Comparison of ENCODE assay signal across 20 mouse cellular contexts in the genomic region with DNA sequence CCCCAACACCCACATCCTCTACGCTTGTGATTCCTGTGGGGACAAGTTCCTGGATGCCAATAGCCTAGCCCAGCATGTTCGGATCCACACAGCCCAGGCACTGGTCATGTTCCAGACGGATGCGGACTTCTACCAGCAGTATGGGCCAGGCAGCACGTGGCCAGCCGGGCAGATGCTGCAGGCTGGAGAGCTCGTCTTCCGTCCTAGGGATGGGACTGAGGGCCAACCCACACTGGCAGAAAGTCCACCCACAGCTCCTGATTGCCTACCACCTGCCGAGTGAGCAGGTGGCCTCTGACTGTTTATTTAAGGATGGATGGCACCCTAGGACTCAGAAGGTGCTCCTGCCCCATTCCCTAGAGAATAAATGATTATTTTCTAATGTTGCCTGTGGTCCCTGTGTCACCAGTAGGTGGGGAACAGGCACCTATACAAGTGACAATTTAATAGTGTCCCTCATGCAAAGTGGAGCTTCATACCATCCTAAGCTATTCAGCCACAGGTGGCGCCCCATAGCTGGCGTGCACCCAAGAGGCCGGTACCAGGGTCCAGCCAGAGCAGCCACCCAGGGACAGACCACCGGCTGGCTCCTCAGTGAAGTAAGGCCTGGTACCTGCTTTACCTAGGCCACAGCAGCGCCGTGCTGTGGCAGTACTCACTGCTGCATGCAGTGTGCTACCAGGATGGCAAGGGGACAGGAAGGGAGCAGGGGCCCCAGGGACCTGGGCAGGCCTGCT. TPM values are rescaled to one million over a fixed set of nuclear protein-coding genes. Genes with fewer than 3 reads are reported as not detected.
DNase-seq lines count a peak whose midpoint lies in the region; ATAC-seq and TF ChIP-seq lines count a peak whose summit lies in the region.
"Had no signal": no experiment of that assay in that cellular context is flagged by ENCODE, and none has a peak within 500 bp of the region (broad histone marks: within the 10 kb centered on the region; RNA-seq: fewer than 3 reads in every experiment).

No protein-coding gene starts in this region.

- TF ChIP-seq CTCF in liver, embryonic 14.5 days (IDR thresholded peaks at IDR 0.05; ENCODE audit: low read depth) = peak; percentile 30; the same call in 1 of the 2 replicates

- 0 out of 2 replicates have a peak overlapping the region, but pooled peaks have one; percentile 3 for H3K27ac ChIP-seq in hindbrain, embryonic 10.5 days
- no peak overlapping the region for H3K27ac ChIP-seq in hindbrain, embryonic 13.5 days
- no peak overlapping the region for H3K27ac ChIP-seq in liver, embryonic 14.5 days
- no peak overlapping the region for H3K27ac ChIP-seq in limb, embryonic 13.5 days
- H3K27ac ChIP-seq: embryonic facial prominence, embryonic 13.5 days; forebrain, embryonic 10.5 days; kidney, embryonic 15.5 days; liver, embryonic 15.5 days; macrophage; midbrain, embryonic 15.5 days; neural tube, embryonic 12.5 days had no signal

- no peak for TF ChIP-seq EP300 in liver, embryonic 14.5 days (IDR thresholded peaks at IDR 0.05; ENCODE audit: low read depth)

- H3K4me2 ChIP-seq in hindbrain, embryonic 13.5 days = no peak overlapping the region
- no peak overlapping the region for H3K4me2 ChIP-seq in liver, embryonic 14.5 days (ENCODE audit: low read depth)
- no peak overlapping the region for H3K4me2 ChIP-seq in limb, embryonic 13.5 days (replicated peaks)
- H3K4me2 ChIP-seq: embryonic facial prominence, embryonic 13.5 days; kidney, embryonic 15.5 days; liver, embryonic 15.5 days; midbrain, embryonic 15.5 days; neural tube, embryonic 12.5 days had no signal

- no peak overlapping the region for H3K9ac ChIP-seq in hindbrain, embryonic 13.5 days
- no peak overlapping the region for H3K9ac ChIP-seq in liver, embryonic 14.5 days (replicated peaks)
- 0 out of 2 replicates have a peak overlapping the region, but pooled peaks have one; percentile 25 for H3K9ac ChIP-seq in limb, embryonic 13.5 days
- H3K9ac ChIP-seq: embryonic facial prominence, embryonic 13.5 days; kidney, embryonic 15.5 days; liver, embryonic 15.5 days; midbrain, embryonic 15.5 days; neural tube, embryonic 12.5 days had no signal

- 90% methylated on average over 15 of the region's 15 CpGs for WGBS in hindbrain, embryonic 10.5 days
- WGBS in hindbrain, embryonic 13.5 days = 86% methylated on average over 15 of the region's 15 CpGs
- WGBS in liver, embryonic 14.5 days (ENCODE audit: insufficient replicate concordance) = 84% methylated on average over 15 of the region's 15 CpGs
- WGBS in limb, embryonic 13.5 days = 87% methylated on average over 15 of the region's 15 CpGs

- no peak for ATAC-seq in hindbrain, embryonic 13.5 days (ENCODE audit: low FRiP score)
- ATAC-seq in liver, embryonic 14.5 days (ENCODE audit: insufficient read depth) = no peak
- ATAC-seq in limb, embryonic 13.5 days (ENCODE audit: low FRiP score, low read depth) = no peak
- ATAC-seq: activated CD4-positive, CD25-positive, alpha-beta regulatory T cell, adult 4 months; hindbrain, embryonic 16.5 days; midbrain, embryonic 15.5 days had no signal

- H3K36me3 ChIP-seq in hindbrain, embryonic 10.5 days = peaks cover 99% of the 10 kb centered on the region
- H3K36me3 ChIP-seq in hindbrain, embryonic 13.5 days = peaks cover 98% of the 10 kb centered on the region
- peaks cover 43% of the 10 kb centered on the region for H3K36me3 ChIP-seq in liver, embryonic 14.5 days (replicated peaks; ENCODE audit: control insufficient read depth, insufficient read depth, low read depth)
- peaks cover 98% of the 10 kb centered on the region for H3K36me3 ChIP-seq in limb, embryonic 13.5 days

- no peak overlapping the region for H3K4me3 ChIP-seq in hindbrain, embryonic 10.5 days
- H3K4me3 ChIP-seq in hindbrain, embryonic 13.5 days = no peak overlapping the region
- H3K4me3 ChIP-seq in liver, embryonic 14.5 days (ENCODE audit: insufficient read depth in 1 of 2, low read depth in 2 of 2, low read length in 2 of 2) = no peak overlapping the region
- no peak overlapping the region for H3K4me3 ChIP-seq in limb, embryonic 13.5 days
- H3K4me3 ChIP-seq: embryonic facial prominence, embryonic 13.5 days; forebrain, embryonic 10.5 days; kidney, embryonic 15.5 days; liver, embryonic 15.5 days; midbrain, embryonic 15.5 days; neural tube, embryonic 12.5 days had no signal

- no peaks in the 10 kb centered on the region for H3K9me3 ChIP-seq in hindbrain, embryonic 10.5 days
- no peaks in the 10 kb centered on the region for H3K9me3 ChIP-seq in hindbrain, embryonic 13.5 days
- H3K9me3 ChIP-seq in liver, embryonic 14.5 days (ENCODE audit: control insufficient read depth, low read length) = no peaks in the 10 kb centered on the region
- no peaks in the 10 kb centered on the region for H3K9me3 ChIP-seq in limb, embryonic 13.5 days
- H3K9me3 ChIP-seq: embryonic facial prominence, embryonic 13.5 days; kidney, embryonic 15.5 days; liver, embryonic 15.5 days; midbrain, embryonic 15.5 days; neural tube, embryonic 12.5 days had no signal

- H3K4me1 ChIP-seq in hindbrain, embryonic 10.5 days (replicated peaks) = peaks cover 3% of the 10 kb centered on the region; the same call in 1 of the 2 replicates
- H3K4me1 ChIP-seq in hindbrain, embryonic 13.5 days (replicated peaks) = no peaks in the 10 kb centered on the region
- H3K4me1 ChIP-seq in liver, embryonic 14.5 days (replicated peaks; ENCODE audit: control insufficient read depth in 2 of 2, insufficient read depth in 2 of 2, low read length in 1 of 2) = no peaks in the 10 kb centered on the region
- no peaks in the 10 kb centered on the region for H3K4me1 ChIP-seq in limb, embryonic 13.5 days
- H3K4me1 ChIP-seq: embryonic facial prominence, embryonic 13.5 days; forebrain, embryonic 10.5 days; liver, embryonic 15.5 days; midbrain, embryonic 15.5 days; neural tube, embryonic 12.5 days had no signal

- DNase-seq in cerebellum, adult 11-12 months = peak; percentile 44
- DNase-seq in cerebellum, postnatal 4 days (ENCODE audit: low spot score in 2 of 2) = no peak
- DNase-seq in hindbrain, embryonic 10.5 days (ENCODE audit: low spot score) = no peak
- no peak for DNase-seq in liver, embryonic 14.5 days (ENCODE audit: low read depth in 3 of 3, low spot score in 3 of 3)
- no peak for DNase-seq in liver
- DNase-seq in retina, embryonic 14.5 days (ENCODE audit: low spot score) = no peak
- DNase-seq: adrenal gland, postnatal 36 days had no signal

- H3K27me3 ChIP-seq in hindbrain, embryonic 10.5 days (ENCODE audit: insufficient read depth, poor library complexity, severe bottlenecking) = no peaks in the 10 kb centered on the region
- no peaks in the 10 kb centered on the region for H3K27me3 ChIP-seq in hindbrain, embryonic 13.5 days
- no peaks in the 10 kb centered on the region for H3K27me3 ChIP-seq in liver, embryonic 14.5 days (ENCODE audit: control insufficient read depth, insufficient read depth, low read length)
- no peaks in the 10 kb centered on the region for H3K27me3 ChIP-seq in limb, embryonic 13.5 days
- H3K27me3 ChIP-seq: embryonic facial prominence, embryonic 13.5 days; kidney, embryonic 15.5 days; liver, embryonic 15.5 days; midbrain, embryonic 15.5 days; neural tube, embryonic 12.5 days had no signal

RNA-seq across cellular contexts. Expression of a gene that starts 22.6 kb away (rescaled TPM):
- polyA plus RNA-seq in hindbrain, embryonic 10.5 days (2016; fragmentation: Nextera tagmentation; extraction: Ambion mirVana) = 52.6 and 60.8 TPM in 2 replicates
- polyA plus RNA-seq in hindbrain, embryonic 13.5 days (2015; fragmentation: Nextera tagmentation; extraction: Ambion mirVana) = 50.0 and 50.3 TPM in 2 replicates
- polyA plus RNA-seq in liver, embryonic 14.5 days (2012; rRNA removed) = 8.7 and 9.1 TPM in 2 replicates
- polyA plus RNA-seq in liver, embryonic 14.5 days (2014; fragmentation: Nextera tagmentation; extraction: Ambion mirVana) = 5.1 and 7.1 TPM in 2 replicates
- 48.6 and 48.7 TPM in 2 replicates for polyA plus RNA-seq in limb, embryonic 13.5 days (2015; fragmentation: Nextera tagmentation; extraction: Ambion mirVana)

RNA-seq across cellular contexts. Expression of a gene that starts 31.1 kb away (rescaled TPM):
- polyA plus RNA-seq in hindbrain, embryonic 10.5 days (2016; fragmentation: Nextera tagmentation; extraction: Ambion mirVana) = not detected in 2 replicates
- not detected in 2 replicates for polyA plus RNA-seq in hindbrain, embryonic 13.5 days (2015; fragmentation: Nextera tagmentation; extraction: Ambion mirVana)
- not detected in 2 replicates for polyA plus RNA-seq in liver, embryonic 14.5 days (2012; rRNA removed)
- not detected in 2 replicates for polyA plus RNA-seq in liver, embryonic 14.5 days (2014; fragmentation: Nextera tagmentation; extraction: Ambion mirVana)
- polyA plus RNA-seq in limb, embryonic 13.5 days (2015; fragmentation: Nextera tagmentation; extraction: Ambion mirVana) = not detected in 2 replicates
- polyA plus RNA-seq: activated CD4-positive, CD25-positive, alpha-beta regulatory T cell, adult 4 months; embryonic facial prominence, embryonic 13.5 days; forebrain, embryonic 10.5 days; heart, embryonic 16.5 days; kidney, embryonic 15.5 days; liver, embryonic 15.5 days; macrophage; neural tube, embryonic 12.5 days had no signal

RNA-seq across cellular contexts. Expression of a gene that starts 46.4 kb away (rescaled TPM):
- not detected in 2 replicates for polyA plus RNA-seq in hindbrain, embryonic 10.5 days (2016; fragmentation: Nextera tagmentation; extraction: Ambion mirVana)
- polyA plus RNA-seq in hindbrain, embryonic 13.5 days (2015; fragmentation: Nextera tagmentation; extraction: Ambion mirVana) = 0.06 and 0.08 TPM in 2 replicates
- 0.06 and 0.11 TPM in 2 replicates for polyA plus RNA-seq in liver, embryonic 14.5 days (2012; rRNA removed)
- not detected in 2 replicates for polyA plus RNA-seq in liver, embryonic 14.5 days (2014; fragmentation: Nextera tagmentation; extraction: Ambion mirVana)
- 0.06 and 0.10 TPM in 2 replicates for polyA plus RNA-seq in limb, embryonic 13.5 days (2015; fragmentation: Nextera tagmentation; extraction: Ambion mirVana)
- polyA plus RNA-seq: activated CD4-positive, CD25-positive, alpha-beta regulatory T cell, adult 4 months; embryonic facial prominence, embryonic 13.5 days; forebrain, embryonic 10.5 days; macrophage; midbrain, embryonic 15.5 days; neural tube, embryonic 12.5 days had no signal

RNA-seq across cellular contexts. Expression of a gene that starts 51.2 kb away (rescaled TPM):
- polyA plus RNA-seq in hindbrain, embryonic 10.5 days (2016; fragmentation: Nextera tagmentation; extraction: Ambion mirVana) = 0.11 TPM in 1 of 2 replicates, not detected in the other
- not detected in 2 replicates for polyA plus RNA-seq in hindbrain, embryonic 13.5 days (2015; fragmentation: Nextera tagmentation; extraction: Ambion mirVana)
- polyA plus RNA-seq in liver, embryonic 14.5 days (2012; rRNA removed) = not detected in 2 replicates
- not detected in 2 replicates for polyA plus RNA-seq in liver, embryonic 14.5 days (2014; fragmentation: Nextera tagmentation; extraction: Ambion mirVana)
- not detected in 2 replicates for polyA plus RNA-seq in limb, embryonic 13.5 days (2015; fragmentation: Nextera tagmentation; extraction: Ambion mirVana)
- polyA plus RNA-seq: activated CD4-positive, CD25-positive, alpha-beta regulatory T cell, adult 4 months; cortical plate, adult 2 months; embryonic facial prominence, embryonic 13.5 days; forebrain, embryonic 10.5 days; hindbrain, embryonic 16.5 days; liver, embryonic 15.5 days; macrophage; midbrain, embryonic 15.5 days; neural tube, embryonic 12.5 days had no signal
